Mouse (Mus musculus) E14TG2a.4 (cell line): Measurements from ENCODE around the gene Pkig.

Experiments
- CTCF ChIP-seq: conservative IDR thresholded peaks from 2 replicates; pipeline ENCODE4 v1.5.1; 2014; ENCODE audit warnings: low read length
- NANOG ChIP-seq: IDR thresholded peaks from 2 replicates; pipeline ENCODE4 v1.6.1; 2014; ENCODE audit warnings: borderline replicate concordance, low read length, mixed read lengths

DNA sequence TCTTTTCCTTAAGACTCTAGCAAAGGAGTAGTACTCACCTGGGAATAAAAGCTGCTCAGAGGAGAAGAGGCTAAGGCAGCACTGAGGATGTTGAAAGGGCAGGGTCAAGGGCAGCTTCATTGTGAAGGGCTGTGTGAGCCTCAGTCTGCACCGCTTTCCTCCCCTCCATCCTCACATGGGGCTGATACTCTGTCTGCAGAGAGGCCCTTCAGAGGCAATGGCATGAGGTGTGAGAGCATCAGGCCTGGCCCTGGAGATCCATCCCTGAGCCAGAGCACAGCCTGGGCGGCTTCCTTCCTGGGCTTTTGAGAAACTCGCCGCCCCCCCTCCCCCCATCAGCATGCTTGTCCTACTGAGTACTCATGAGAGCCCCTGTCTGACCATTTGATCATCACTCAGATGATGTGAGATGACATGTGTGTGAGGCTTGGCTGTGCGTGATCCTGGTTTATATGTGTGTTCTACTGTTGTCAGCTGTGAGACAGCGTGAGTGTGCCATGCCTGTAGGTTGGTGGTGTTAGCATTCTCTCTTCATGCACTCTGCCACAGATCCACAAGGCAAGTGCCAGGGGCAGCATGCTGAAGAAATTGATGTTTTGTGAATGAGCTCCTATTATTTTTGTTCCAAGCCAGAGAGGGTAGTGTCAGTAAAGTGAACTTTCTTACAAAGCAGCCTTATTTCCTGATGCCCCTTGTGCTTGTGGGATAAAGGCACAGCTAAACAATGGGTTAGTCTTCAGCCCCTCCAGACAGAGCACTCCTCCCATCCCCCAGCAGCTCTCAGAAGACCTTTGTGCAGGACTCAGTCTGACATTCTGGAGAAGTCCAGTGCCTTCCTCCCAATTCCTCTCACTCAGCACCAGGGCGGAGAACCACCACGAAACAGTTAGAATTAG lies 32.5 kb downstream of the Pkig start:
- TF ChIP-seq CTCF, result no peak
- TF ChIP-seq NANOG, result no peak
